Mouse (Mus musculus): ENCODE results near the gene Gm5475.

DNA sequence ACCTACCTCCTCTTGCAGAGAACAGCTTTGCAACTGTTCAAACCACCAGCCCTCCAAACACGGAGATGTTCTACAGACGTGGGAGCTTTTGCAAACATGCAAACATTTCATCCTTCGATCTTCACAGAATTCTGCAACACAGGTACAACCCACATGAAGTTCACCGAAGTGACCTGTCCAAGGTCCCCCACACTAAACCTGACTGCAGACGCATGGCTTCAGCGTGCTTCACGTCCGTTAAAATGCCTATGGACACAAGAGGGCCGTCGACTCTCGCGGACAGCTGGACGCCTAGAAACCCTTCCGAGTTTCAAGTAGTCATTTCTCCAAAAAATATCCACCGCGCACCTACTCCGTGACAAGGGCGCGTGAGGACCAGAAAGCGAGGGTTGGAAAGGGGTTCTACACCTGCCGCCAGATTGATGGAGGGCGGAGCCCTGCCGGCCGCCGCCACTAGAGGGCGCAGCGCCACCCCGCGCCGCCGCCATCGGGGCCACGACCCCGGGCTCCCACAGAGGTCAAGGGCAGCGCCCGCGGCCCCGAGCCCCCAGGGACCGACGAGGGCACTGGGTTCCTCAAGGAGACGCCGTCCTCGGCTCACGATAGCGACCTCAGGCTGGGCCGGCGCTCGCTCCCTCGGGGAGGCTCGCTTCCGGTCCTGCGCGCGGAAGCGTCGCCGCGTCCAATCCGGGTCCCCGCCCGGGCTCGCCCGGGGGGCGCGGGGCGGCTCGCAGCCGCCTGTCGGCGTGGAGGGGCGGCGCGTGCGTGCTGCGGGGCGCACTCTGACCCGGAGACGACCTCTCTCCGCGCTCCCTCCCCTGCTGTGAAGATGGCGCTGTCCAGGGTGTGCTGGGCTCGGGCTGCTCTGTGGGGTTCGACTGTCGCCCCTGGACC lies 46.6 kb downstream of the Gm5475 start, which contains the start of gene Letmd1:
- TF ChIP-seq POLR2A (IDR thresholded peaks at IDR 0.05; ENCODE audit: low read depth, low read length) (peak; percentile 87), SMC3 (IDR thresholded peaks at IDR 0.05; ENCODE audit: low read depth, low read length) (peak; percentile 52), ETS1 (conservative IDR thresholded peaks at IDR 0.05; ENCODE audit: low read depth, low read length) (no peak), USF1 (IDR thresholded peaks at IDR 0.05; ENCODE audit: low read depth, low read length) (no peak), CTCF (conservative IDR thresholded peaks at IDR 0.05 in 1 of 2, IDR thresholded peaks at IDR 0.05 in 1 of 2; ENCODE audit: low read depth in 2 of 2, low read length in 2 of 2) (peak; percentile 55 to 86), E2F4 (IDR thresholded peaks at IDR 0.05; ENCODE audit: insufficient replicate concordance, low read depth, low read length) (no peak), JUND (conservative IDR thresholded peaks at IDR 0.05; ENCODE audit: low read depth, low read length) (no peak), KAT2A (IDR thresholded peaks at IDR 0.05; ENCODE audit: insufficient replicate concordance, low read length) (0 out of 2 replicates have a peak, but pooled peaks have one; percentile 75), MEF2A (IDR thresholded peaks at IDR 0.05; ENCODE audit: borderline replicate concordance, low read depth, low read length) (peak; percentile 33; the same call in 1 of the 2 replicates), MXI1 (IDR thresholded peaks at IDR 0.05; ENCODE audit: low read depth, low read length) (peak; percentile 69; the same call in 1 of the 2 replicates)
